Mouse (Mus musculus) small intestine, adult 2 months (tissue): Measurements from ENCODE around the gene Ifna6.

Source experiments
- CTCF ChIP-seq: fragments of 200-500 bp; IDR thresholded peaks from 2 replicates; pipeline ENCODE4 v1.5.1; 2012; ENCODE audit warnings: low read depth, mild to moderate bottlenecking, control low read depth, inconsistent platforms, low read length, moderate library complexity, mixed read lengths; ENCODE audit not compliant: insufficient replicate concordance, insufficient read length; ENCODE audit errors: extremely low read depth
- POLR2A ChIP-seq: fragments of 200-500 bp; IDR thresholded peaks from 2 replicates; pipeline ENCODE4 v1.6.1; 2012; ENCODE audit warnings: low read depth, mild to moderate bottlenecking, control low read depth, inconsistent platforms, low read length, moderate library complexity

- TF ChIP-seq CTCF (no peak), POLR2A (no peak)
Observed at GRCm38 (mm10) chr4:88845334-88845733, 18.1 kb downstream of the Ifna6 start.
